Mouse (Mus musculus) stomach, postnatal 0 days (tissue): ENCODE measurements at regions not wholly inside any gene's neighbourhood (a gene's known extent, or its start where the extent isn't known, plus 50 kb on each side); places are given as distances from the start of the nearest gene placed in this dataset.

ENCODE experiments used
- CTCF ChIP-seq: IDR thresholded peaks from 2 replicates; pipeline ENCODE4 v1.5.1; 2016; ENCODE audit warnings: antibody characterized with exemption, low read depth, mild to moderate bottlenecking, moderate library complexity
- EP300 ChIP-seq: optimal IDR thresholded peaks from 2 replicates; pipeline ENCODE3; 2016; ENCODE audit warnings: antibody characterized with exemption

- TF ChIP-seq CTCF, result no peak
- no peak for TF ChIP-seq EP300
Observed at GRCm38 (mm10) chr8:50139876-50140275, 1296.1 kb upstream of the Tenm3 start.
